Mouse (Mus musculus) testis, adult 10 weeks (tissue): Measurements from ENCODE around the gene Krt76. TPM values are rescaled to one million over a fixed set of nuclear protein-coding genes. Genes with fewer than 3 reads are reported as not detected.

Experiments
- polyA plus RNA-seq: library from polyadenylated mRNA; stranded (reverse); fragments of 350-450 nt; fragmentation: Illumina TruSeq; extraction: RNeasy Lipid Tissue Mini Kit (QIAGEN cat#74804); gene quantifications from one replicate; pipeline ENCODE4 v1.2.3, GENCODE M21; 2014; ENCODE audit warnings: low read depth, low replicate concordance

Krt76 gene
- 0.08 TPM for polyA plus RNA-seq

DNA sequence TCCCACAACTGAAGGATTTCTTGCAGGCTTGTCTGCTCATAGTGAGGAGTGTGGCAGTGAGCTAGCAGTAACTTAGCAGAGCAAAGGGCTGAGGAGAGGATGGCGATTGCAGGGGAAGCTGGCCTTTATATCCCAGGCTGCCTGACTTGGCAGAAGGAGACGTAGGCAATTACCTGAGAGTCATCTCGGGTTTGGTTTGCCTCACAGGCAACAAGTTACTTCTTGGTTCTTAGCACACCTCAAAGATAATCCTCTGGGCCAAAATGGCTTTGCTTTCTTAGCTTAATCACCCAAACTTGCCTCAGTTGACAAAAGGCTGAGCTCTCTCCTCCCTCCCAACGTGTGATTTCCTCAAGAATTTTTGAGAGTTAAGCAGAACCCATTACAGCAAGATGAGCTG, at the start of gene Krt76:
TSS of gene Krt76 (minus strand) at position 101 of the 400 bp plus-strand sequence.

DNA sequence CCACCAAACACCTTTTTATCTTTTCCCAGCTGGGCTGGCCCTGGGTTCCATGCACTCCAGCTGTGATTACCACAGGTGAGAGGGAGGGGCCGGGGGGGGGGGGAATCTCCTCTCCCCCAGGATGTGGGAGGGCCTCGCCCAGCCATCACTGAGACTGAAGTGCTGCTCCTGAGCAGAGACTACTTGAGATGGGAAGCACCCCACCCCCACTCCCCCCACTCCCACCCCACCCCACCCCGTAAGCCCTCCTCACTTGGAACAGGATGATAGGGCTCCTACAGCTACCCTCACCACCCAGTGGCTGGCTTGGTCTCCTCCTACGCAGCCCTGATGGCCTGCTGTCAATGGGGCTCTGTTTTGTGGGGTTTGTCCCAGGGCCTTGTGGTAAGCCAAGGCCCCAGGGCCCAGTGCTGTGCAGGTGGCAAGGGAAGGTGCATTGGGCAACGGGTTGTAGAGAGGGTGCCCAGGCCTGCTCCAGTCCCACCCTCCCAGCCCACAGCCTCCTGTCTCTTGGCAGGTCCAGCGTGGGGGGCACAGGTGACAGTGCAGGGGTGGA, 47.6 kb upstream of the Krt76 start, which contains the start of gene Krt79:
TSS of gene Krt79 (minus strand) at position 51 of the 556 bp plus-strand sequence.

DNA sequence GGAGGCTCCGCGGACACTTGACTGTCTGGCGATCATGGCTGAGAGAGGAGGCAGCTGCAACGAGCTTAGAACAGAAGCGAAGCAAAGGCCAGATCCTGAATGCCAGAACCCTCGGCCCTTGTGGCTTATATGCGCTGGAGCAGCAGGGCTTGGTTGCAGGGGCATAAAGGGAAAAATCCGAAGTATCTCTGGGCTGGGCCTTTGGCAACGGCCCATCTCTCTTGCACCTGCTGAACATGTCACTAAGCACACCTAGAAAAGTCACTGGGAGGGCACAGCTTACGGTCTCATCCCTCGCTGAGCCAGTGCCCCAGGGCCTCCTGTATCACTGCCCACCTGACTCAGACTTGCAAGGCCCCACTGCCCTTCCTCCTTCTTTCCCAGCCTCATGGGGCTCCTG, 31.9 kb upstream of the Krt76 start, which contains the start of gene Krt4:
TSS of gene Krt4 (minus strand) at position 101 of the 400 bp plus-strand sequence.

DNA sequence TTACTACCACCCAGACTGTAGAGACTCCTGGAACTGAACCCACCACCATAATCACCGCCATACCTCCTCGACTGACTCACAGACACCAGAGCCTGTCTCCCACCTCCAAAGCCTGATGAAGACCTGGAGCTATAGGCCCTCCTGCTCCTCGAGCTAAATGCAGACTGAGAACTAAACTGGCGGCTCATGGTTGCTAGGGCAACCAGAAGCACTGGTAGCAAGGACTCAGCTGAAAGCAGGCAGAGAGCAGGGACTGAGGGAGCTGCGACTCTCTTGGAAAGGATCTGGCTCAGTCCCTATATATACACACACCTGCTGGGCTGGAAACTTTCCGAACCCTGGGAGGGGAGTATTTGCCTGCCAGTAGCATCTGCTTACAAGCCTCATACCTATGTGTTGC, 23.3 kb downstream of the Krt76 start, which contains the start of gene Krt77:
TSS of gene Krt77 (minus strand) at position 275 of the 400 bp plus-strand sequence.

DNA sequence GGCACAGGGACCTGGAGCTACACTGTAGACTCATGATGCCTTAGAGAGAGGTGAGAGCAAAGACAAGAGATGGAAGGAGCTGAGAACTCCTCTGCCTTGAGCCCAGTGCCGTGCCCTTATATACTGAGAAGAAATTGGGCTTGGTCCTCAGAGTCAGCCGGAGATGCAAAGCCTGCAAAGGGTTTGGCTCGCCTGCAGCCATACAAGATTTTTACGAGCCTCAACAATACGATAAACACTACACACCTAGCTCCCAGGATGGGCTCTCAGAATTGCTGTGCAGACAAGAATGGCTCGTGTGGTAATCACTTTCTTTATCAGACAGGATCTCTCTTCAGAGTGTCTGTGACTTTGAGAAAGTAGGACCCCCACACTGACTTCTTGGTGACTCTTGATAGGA, 42.0 kb downstream of the Krt76 start, which contains the start of gene Krt1:
TSS of gene Krt1 (minus strand) at position 101 of the 400 bp plus-strand sequence.

Other genes starting within 250 kb of the Krt76 start
- gene Gm5478, start 245.5 kb downstream of the Krt76 start, polyA plus RNA-seq: not detected
- not detected for gene Krt6b, start 212.6 kb downstream of the Krt76 start, polyA plus RNA-seq
- not detected for gene Krt6a, start 198.6 kb downstream of the Krt76 start, polyA plus RNA-seq
- gene Krt5, start 180.0 kb downstream of the Krt76 start, polyA plus RNA-seq: not detected
- gene Krt71, start 149.8 kb downstream of the Krt76 start, polyA plus RNA-seq: not detected
- not detected for gene Krt72, start 106.5 kb downstream of the Krt76 start, polyA plus RNA-seq
- 0.39 TPM for gene Krt73, start 90.6 kb downstream of the Krt76 start, polyA plus RNA-seq
- gene Krt2, start 74.8 kb downstream of the Krt76 start, polyA plus RNA-seq: not detected
- gene Krt1, start 42.1 kb downstream of the Krt76 start, polyA plus RNA-seq: not detected
- gene Krt77, start 23.2 kb downstream of the Krt76 start, polyA plus RNA-seq: 0.24 TPM
- not detected for gene Krt4, start 31.8 kb upstream of the Krt76 start, polyA plus RNA-seq
- not detected for gene Krt79, start 47.4 kb upstream of the Krt76 start, polyA plus RNA-seq
- gene Krt78, start 61.4 kb upstream of the Krt76 start, polyA plus RNA-seq: not detected
- gene Krt8, start 111.6 kb upstream of the Krt76 start, polyA plus RNA-seq: 0.46 TPM
- gene Krt18, start 135.3 kb upstream of the Krt76 start, polyA plus RNA-seq: not detected
- 54.3 TPM for gene Eif4b, start 180.9 kb upstream of the Krt76 start, polyA plus RNA-seq
- 3.6 TPM for gene Tns2, start 207.5 kb upstream of the Krt76 start, polyA plus RNA-seq
- 0.81 TPM for gene Spryd3, start 243.3 kb upstream of the Krt76 start, polyA plus RNA-seq